Mouse (Mus musculus) ovary, postnatal 10 days (tissue): Measurements from ENCODE around the gene Pnp.
"Not testable (repeated sequence)": the region's sequence is repeated elsewhere in the genome, so short reads cannot be mapped to it uniquely, and the experiment has no call there.

ENCODE experiments used
- DNase-seq: peaks from one replicate; pipeline ENCODE4 v3.0.0; 2022; ENCODE audit warnings: low spot score

Pnp gene

DNA sequence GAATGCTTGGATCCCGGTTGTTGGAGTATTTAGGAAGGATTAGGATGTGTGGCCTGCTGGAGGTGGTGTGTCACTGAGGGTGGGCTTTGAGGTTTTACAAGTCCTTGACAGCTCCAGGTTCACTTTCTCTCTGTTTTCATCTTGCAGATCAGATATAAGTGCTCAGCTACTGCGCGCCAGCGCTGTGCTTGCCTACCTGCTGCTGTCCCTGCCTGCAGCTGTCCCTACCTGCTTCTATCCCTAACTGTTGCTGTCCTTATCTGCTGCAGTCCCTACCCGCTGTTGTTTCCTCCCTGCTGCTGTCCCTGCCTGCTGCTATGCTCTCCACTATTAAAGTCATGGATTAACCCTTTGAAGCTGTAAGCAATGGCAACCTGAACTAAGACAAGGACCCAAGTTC, 44.1 kb downstream of the Pnp start:
- no peak for DNase-seq

DNA sequence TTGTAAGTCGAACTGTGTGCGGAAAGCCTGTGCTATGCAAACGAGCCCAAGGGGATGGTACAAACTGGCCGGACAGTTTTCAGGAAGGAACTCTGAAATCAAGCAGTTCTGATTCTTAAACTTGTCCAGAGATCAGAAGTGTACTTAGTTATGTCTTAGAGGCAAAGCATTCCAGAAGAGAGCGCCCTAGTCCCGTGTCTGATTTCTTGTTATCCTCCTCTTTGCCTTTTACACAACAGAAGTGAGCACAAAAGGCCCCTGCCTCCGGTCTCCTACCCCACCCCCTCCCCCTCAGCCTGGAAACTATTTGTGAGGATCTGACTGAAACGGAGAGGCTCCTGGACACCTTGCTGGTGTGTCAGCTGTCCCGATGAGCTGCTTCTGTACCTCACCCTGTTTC, 45.8 kb downstream of the Pnp start:
- no peak for DNase-seq

DNA sequence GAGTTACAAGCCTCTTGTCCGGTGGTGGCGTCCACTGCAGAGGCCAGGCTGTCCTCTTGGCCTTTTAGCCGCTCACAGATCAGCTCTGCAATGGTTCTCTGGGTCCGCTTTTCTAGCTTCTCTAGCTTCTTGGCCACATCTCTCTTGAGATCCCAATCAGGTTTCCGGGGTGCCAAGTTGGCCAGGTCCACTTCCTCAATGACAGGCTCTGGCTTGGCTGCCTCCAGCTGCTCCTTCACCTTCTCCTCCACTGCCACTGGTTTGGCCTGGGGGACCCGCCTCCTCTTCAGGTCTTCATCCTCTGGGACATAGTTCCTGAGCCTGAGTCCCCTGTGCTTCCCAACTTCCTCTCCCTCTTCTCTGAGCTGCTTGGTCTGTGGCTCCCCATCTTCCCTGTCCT, 47.6 kb downstream of the Pnp start:
- not testable (repeated sequence) for DNase-seq

DNA sequence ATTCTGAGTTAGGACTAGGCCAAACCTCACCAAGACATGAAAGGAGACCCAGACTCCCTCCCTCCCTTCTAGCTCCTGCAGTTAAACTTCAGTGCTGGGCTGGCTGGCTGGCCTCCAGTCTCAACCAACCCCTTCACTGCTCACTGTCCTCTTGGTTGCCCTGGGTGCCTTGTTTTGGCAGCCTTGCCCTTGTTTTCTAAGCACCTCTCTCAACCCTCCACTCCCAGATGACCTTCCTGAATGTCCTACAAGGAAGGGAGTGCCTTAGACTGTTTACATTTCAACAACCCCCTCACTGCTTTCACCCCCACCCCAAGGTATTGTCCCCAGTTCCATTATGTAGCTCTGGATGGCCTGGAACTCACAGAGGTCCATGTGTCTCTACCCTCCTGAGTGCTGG, 48.7 kb downstream of the Pnp start:
- DNase-seq, result no peak

DNA sequence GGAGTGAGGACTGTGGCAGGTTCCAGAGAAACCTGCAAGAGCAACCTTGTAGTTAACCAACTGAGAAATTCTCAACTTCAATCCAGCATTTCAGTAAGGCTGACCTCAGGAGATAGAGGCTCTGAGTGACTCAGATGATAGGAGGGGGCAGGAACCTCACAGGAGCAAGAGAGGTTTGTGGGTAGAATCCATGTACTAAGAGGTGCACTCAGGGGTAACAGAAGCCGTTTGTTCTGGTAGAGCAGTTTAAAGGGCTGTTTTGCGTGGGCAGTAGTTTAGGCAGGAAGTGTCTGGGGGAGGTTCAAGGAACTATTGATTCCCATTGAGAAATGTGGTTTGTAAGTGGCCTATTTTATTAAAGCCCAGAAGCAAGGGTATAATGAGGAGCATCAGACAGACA, 50.3 kb downstream of the Pnp start:
- DNase-seq, result no peak

DNA sequence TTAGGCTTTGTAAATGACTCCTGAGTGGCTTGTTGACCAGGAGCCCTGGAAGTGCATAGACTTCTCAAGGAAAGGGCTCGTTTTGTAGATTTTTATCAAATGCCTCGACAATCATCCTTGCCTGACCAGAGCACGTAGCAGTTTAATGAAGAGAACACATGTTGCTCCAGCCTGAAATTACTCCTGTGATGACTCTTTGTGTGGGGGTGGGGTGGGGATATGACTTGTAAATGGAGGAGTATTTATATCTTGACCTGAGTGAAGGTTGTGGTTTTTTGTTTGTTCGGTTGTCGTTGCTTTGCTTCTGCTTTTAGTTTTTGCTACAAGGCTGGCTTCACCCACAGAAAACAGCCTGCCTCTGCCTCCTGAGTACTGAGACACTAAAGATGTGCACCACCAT, 51.0 kb downstream of the Pnp start:
- DNase-seq, result no peak

DNA sequence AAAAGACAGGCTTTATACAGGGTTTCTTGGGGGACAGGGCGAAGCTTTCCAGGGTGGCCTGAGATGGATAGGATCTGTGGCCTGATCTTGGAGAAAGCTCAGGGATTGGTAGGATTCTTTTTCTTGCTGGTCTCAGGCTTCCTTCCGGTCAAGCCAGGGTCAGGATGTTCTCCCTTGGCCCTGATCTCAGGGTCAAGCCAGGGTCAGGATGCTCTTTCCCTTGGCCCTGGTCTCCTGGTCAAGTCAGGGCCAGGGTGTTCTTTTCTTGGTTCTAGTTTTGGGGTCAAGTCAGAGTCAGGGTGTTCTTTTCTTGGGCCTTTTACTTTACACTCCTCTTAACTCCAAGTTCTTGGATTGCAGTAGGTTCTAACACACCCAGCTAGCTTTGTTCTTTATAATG, 56.8 kb downstream of the Pnp start:
- DNase-seq, result no peak

DNA sequence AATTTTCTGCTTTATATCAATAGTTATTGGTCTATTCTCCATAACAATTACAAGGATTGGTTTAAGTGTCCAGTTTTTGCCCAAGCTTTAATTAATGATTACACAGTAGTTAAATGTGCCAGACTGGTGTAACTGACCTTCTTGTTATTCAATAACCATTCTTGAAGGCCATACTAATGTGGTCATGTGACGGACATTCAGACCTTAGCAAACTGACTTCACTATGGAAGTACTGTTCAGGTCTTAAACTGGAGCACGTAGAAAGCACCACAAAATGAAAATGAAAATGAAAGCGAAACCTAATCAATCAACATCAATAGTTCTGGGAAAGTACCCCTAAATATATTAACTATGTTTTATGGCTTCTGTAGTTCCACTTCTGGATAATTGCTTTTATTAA, 60.2 kb downstream of the Pnp start:
- DNase-seq, result no peak

DNA sequence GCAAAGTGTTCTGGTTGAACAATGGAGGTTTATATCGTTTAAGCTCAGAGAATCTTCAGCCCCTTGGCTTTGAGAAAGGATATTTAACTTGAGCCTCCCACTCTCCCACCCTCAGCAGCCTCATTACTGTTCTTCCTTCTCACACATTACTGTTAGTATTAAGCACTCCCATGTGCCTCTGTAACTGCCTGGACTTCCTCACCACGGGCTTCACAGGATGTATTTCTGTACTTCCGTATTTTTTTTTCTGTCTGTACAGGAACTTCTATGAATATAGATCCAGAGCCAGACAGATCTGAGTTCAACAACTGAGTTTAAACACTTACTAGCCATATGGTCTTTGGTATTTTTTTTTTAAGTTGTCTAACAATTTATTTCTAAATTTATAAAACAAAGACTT, 66.2 kb downstream of the Pnp start:
- no peak for DNase-seq

DNA sequence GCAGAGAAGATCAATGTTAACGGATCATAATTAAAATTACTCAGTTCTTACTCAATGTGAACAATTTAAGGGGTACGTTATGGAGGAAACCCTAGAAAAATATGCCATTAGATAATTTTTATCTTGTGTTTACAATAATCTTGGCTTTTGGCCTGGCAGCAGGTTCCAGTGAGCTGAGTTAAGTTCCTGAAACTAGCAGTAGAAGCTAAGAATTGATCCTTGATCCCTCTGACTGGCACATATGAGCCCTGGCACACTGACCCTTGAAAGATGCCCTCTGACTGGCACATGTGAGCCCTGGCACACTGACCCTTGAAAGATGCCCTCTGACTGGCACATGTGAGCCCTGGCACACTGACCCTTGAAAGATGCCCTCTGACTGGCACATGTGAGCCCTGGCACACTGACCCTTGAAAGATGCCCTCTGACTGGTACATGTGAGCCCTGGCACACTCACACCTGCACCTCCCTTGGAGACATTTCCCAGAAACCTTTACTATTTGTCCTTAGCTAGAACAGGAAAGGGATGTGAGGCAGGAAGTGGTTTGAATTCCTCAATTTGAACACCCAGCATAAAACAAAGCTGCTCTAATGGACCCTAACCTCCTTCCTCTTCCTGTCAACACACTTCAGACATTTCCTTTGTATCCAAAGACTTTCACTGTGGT, 67.3 kb downstream of the Pnp start:
- no peak for DNase-seq

DNA sequence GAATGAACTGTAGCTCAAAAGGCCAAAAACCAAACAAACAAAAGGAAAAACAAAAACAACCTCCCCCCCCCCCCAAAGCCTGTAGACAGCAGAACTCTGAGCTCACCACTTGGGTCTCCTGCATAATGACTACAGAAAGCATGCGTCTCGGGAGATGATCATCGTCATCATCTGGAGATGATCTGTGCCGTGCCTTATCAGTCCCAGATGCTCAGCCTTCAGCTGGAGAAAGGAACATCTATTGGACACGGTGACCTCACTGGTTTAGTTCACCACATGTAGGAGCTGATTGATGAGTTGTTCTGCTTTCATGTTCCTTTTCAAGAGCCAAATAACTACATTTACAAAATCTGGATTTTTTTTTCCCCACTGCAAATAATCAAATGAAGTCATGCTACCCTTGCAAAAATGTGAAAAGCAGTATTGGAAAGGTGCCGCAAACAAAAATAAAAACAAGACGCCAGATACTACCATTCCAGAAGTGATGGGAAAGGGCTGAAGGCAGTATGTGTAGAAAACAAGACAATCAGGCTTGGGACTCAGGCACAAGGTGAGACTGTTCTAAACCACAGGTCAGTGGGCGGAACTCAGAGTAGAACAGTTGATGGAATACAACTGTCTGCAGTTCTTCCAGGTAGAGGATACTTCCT, 76.4 kb downstream of the Pnp start, which contains the start of gene Rnase10:
TSS of gene Rnase10 (plus strand) at position 600 of the 650 bp plus-strand sequence.
- DNase-seq, result no peak

DNA sequence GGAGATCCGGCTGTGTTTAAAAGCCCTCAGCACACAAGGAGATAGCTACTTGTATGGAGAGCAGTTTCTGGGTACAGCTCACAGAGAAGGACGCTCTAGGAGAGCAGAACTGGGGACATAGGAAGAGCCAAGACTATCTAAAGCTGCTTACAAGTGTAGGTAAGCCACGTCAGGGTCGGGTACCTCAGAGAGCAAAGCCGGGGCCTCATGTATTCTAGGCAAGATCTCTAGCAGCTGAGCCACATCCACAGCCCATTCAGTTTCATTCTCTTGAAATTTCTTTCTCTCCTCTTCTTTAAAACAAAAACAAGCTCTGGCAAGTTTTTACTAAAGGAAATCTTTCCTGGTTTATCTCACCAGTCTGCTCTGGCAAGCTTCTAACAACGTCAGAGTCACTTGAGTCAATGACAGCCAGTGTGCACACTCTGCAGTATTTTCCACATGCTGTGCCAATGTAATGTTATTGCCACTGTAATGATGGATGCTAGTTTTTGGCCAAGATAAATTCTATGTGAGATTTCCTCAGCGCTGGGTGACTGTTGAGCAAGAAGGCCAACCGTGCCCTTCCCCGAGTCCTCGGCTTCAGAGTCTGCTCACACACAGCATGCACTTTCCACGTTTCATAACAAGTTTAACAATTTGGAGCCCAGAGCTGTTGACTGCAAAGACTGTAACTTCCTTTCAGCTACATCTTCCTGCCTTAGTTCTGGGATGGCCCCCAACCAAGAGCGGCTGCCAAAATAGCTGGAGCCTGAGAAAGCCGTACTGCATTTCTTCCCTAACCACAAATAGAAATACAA, 77.2 kb downstream of the Pnp start:
- DNase-seq, result no peak

DNA sequence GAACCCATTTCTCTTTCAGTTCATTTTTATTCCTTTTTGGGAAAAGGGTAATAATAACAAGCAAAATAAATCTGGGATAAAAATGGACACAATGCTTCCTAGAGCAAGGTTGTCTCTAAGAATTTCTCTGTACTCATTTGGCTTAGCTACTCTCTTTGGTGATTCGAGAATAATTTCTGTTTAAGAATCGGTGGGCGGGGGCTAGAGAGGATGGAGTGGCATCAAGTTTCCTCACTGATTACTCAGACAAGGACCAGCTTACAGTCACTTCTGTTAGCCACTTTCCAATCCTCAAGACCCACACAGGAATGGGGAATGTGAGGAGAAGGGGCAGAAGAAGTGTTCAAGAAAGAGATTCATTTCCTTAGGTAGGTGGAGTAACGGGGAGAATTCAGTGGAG, 77.9 kb downstream of the Pnp start:
- DNase-seq, result no peak

DNA sequence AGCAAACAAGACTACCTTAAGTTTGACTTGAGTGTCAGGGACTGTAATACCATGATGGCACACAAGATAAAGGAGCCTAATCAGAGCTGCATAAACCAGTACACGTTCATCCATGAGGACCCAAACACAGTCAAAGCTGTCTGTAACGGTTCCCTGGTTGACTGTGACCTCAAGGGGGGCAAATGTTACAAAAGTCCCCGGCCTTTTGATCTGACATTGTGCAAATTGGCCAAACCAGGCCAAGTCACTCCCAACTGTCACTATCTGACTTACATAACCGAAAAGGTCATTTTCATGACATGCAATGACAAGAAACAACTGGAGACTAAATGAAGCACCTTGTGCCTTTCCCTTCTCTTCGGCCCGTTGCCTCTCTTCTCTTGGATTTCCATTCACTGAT, 78.7 kb downstream of the Pnp start:
- no peak for DNase-seq

DNA sequence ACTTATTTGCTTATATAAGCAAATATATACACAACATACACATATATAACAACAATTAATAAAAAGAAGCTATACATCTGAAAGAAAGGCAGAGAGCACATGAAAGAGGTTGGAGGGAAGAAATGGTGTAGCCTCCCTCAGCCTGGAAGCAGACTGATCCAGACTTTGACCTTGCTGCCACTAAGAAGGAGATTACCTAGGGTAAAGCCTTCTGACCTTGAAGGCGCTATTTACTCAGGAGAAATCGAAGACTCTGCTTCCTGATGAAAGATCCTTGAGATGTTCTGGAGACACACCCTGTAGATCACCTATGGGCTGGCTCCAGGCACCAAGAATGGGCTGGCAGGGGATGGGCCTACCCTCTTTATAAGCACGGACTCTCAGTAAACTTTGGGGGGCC, 83.8 kb downstream of the Pnp start:
- not testable (repeated sequence) for DNase-seq
